Mouse (Mus musculus) ES-E14 (cell line): ENCODE results near the gene Tescl. TPM values are rescaled to one million over a fixed set of nuclear protein-coding genes. Genes with fewer than 3 reads are reported as not detected.

Experiments used
- DNase-seq: peaks from one replicate; pipeline ENCODE4 v3.0.0-alpha.2; 2013; ENCODE audit warnings: low read depth, low spot score
- H3K27ac ChIP-seq: 2 replicates; pipeline ENCODE4 v1.5.1; 2012; ENCODE audit warnings: low read depth, mild to moderate bottlenecking, low read length, moderate library complexity, mixed read lengths; ENCODE audit not compliant: poor library complexity, insufficient read depth, severe bottlenecking
- H3K36me3 ChIP-seq: 2 replicates; pipeline ENCODE4 v1.6.1; 2012; ENCODE audit warnings: mild to moderate bottlenecking, low read length, moderate library complexity, mixed read lengths; ENCODE audit not compliant: control insufficient read depth, poor library complexity, insufficient read depth, severe bottlenecking
- H3K4me1 ChIP-seq, 2 experiments: fragments of 150-350 bp in 1 of 2; sonication (generic) in 1 of 2; 2 replicates each; pipeline ENCODE4 v1.6.1; 2012; ENCODE audit warnings: low read length in 2 of 2, mild to moderate bottlenecking in 1 of 2, mixed read lengths in 1 of 2; ENCODE audit not compliant: control insufficient read depth in 2 of 2, insufficient read depth in 2 of 2, poor library complexity in 1 of 2
- H3K4me3 ChIP-seq, 2 experiments: fragments of 150-350 bp in 1 of 2; sonication (generic) in 1 of 2; 2 replicates each; pipeline ENCODE4 v1.5.1; 2012; ENCODE audit warnings: low read length in 2 of 2, low read depth in 1 of 2, mild to moderate bottlenecking in 1 of 2, mixed read lengths in 1 of 2; ENCODE audit not compliant: insufficient read depth in 1 of 2, poor library complexity in 1 of 2, severe bottlenecking in 1 of 2
- H3K9ac ChIP-seq: 2 replicates; pipeline ENCODE4 v1.6.1; 2012; ENCODE audit warnings: low read depth, mild to moderate bottlenecking, low read length, mixed read lengths; ENCODE audit not compliant: poor library complexity, insufficient read depth, severe bottlenecking
- H3K9me3 ChIP-seq: fragments of 150-350 bp; sonication (generic); 2 replicates; pipeline ENCODE4 v1.6.1; 2012; ENCODE audit warnings: low read depth, mild to moderate bottlenecking, low read length; ENCODE audit not compliant: control insufficient read depth, insufficient read depth
- CHD2 ChIP-seq: IDR thresholded peaks from 2 replicates; pipeline ENCODE4 v1.6.1; 2014; ENCODE audit warnings: mild to moderate bottlenecking, low read depth, low read length, inconsistent platforms
- HCFC1 ChIP-seq: IDR thresholded peaks from 2 replicates; pipeline ENCODE4 v1.6.1; 2012; ENCODE audit warnings: low read length, inconsistent platforms, borderline replicate concordance; ENCODE audit not compliant: insufficient read depth
- MAFK ChIP-seq: IDR thresholded peaks from 2 replicates; pipeline ENCODE4 v1.6.1; 2014; ENCODE audit warnings: mild to moderate bottlenecking, low read depth, low read length, inconsistent platforms; ENCODE audit not compliant: insufficient read depth
- ZC3H11A ChIP-seq: IDR thresholded peaks from 2 replicates; pipeline ENCODE4 v1.6.1; 2012; ENCODE audit warnings: low read depth, mild to moderate bottlenecking, inconsistent platforms, low read length, borderline replicate concordance
- ZNF384 ChIP-seq: IDR thresholded peaks from 2 replicates; pipeline ENCODE4 v1.6.1; 2012; ENCODE audit warnings: low read depth, low read length, inconsistent platforms
- in situ Hi-C, 2 experiments: fragments of 600-800 bp; cut with MboI; formaldehyde crosslinking; loops; one replicate each; pipeline ENCODE4 v1.15.1; 2025; ENCODE audit warnings: low sequenced_read_pairs in 2 of 2, inconsistent platforms in 1 of 2; ENCODE audit not compliant: unreplicated experiment in 2 of 2
- total RNA-seq: library from RNA; depleted of rRNA; stranded (reverse); fragments of 300-350 nt; gene quantifications from 2 replicates; pipeline ENCODE4 v1.2.3, GENCODE M21; 2012

Tescl gene
- total RNA-seq, 1 experiment = 2.4 TPM

DNA sequence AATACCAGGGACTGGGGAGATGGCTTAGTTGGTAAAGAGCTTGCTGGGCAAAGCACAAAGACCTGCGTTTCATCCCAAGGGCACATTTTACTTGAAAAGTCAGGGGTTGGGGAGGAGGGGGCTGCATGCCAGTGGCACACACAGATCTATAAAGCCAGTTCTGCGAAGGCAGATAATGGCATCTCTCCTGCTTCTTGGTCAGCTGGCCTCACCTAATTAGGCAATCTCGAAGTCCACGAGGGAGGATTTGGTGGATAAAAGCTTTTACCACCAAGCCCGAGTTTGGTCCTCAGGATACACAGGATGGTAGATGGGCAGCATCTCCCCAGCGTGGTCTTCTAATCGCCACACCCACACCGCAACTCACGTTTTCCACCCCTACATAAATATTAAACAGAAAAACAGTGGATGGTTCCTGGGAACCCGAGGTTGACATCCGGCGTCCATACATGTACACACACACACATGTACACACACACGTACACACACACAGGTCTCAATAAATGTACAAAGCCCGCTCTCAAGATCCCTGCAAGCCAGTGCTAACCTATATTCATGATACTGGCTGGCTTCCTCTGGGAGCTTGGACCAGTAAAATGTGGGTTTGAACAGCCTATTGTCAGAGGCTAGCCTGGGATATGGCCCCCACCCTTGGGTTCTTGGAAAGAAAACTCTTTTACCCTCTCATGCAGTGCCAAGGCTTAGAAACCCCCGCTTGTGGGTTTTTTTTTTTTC, 36.2 kb downstream of the Tescl start:
- Histone ChIP-seq H3K9me3 (no peaks in the 10 kb centered on the region), H3K36me3 (peaks cover 14% of the 10 kb centered on the region; the same call in 1 of the 2 replicates), H3K4me3 (no peak overlapping the region), H3K4me1 (peaks cover 2% of the 10 kb centered on the region in 2 experiments; a peak in 1 of 4 replicates), H3K9ac (no peak overlapping the region), H3K27ac (no peak overlapping the region)
- in situ Hi-C loops = no loop called here
- TF ChIP-seq ZNF384 (no peak), MAFK (no peak), CHD2 (no peak), HCFC1 (no peak), ZC3H11A (no peak)
- no peak for DNase-seq

DNA sequence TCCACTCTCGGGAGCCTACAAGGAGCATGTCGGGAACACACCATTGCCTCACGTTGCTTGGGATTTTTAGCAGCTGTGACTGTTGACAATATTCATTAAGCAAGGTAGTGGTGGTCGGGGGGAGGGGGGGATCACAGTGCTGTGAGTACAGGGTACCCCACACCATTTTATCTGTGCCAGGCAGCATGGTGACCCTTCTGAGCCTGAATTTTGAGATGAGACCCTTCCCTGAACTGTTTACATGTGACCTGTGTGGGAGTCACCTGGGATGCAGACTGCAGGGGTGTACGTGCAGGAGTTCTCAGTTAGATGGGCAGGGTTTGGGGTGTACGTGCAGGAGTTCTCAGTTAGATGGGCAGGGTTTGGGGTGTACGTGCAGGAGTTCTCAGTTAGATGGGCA, 37.4 kb downstream of the Tescl start:
- in situ Hi-C loops = no loop called here
- no peak for TF ChIP-seq HCFC1
- no peak for TF ChIP-seq MAFK
- no peak for TF ChIP-seq CHD2
- no peak for TF ChIP-seq ZC3H11A
- no peak for TF ChIP-seq ZNF384
- Histone ChIP-seq H3K9me3 (no peaks in the 10 kb centered on the region), H3K36me3 (peaks cover 22% of the 10 kb centered on the region; the same call in 1 of the 2 replicates), H3K4me3 (no peak overlapping the region), H3K9ac (no peak overlapping the region), H3K4me1 (peaks cover 2 to 4% of the 10 kb centered on the region in 2 experiments; a peak in 1 of 4 replicates), H3K27ac (no peak overlapping the region)
- no peak for DNase-seq

DNA sequence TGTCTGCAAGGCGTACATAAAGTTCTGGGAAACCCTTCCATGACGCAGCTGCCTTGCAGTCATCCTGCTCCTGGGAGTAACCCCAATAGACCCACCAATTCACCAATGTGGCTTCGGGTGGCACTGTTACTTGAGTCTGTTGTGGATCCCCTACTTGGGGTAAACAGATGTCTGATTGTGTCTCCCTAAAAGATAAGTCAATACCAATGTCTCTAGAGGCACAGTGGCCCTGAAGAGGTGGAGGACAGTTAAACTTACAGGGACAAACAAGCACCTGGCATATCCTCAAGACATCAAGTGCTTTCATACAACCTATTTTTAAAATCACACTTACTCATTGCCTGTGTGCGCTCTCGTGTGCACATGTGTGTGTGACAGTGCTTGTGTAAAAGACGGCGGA, 38.4 kb downstream of the Tescl start:
- H3K9ac ChIP-seq = no peak overlapping the region
- in situ Hi-C loops = no loop called here
- H3K27ac ChIP-seq = no peak overlapping the region
- no peaks in the 10 kb centered on the region for H3K9me3 ChIP-seq
- H3K4me3 ChIP-seq = no peak overlapping the region
- no peak for DNase-seq
- H3K36me3 ChIP-seq = peaks cover 26% of the 10 kb centered on the region; the same call in 1 of the 2 replicates
- peaks cover 2 to 4% of the 10 kb centered on the region in 2 experiments; a peak in 1 of 4 replicates for H3K4me1 ChIP-seq
- no peak for TF ChIP-seq HCFC1
- no peak for TF ChIP-seq ZNF384
- no peak for TF ChIP-seq MAFK
- no peak for TF ChIP-seq ZC3H11A

DNA sequence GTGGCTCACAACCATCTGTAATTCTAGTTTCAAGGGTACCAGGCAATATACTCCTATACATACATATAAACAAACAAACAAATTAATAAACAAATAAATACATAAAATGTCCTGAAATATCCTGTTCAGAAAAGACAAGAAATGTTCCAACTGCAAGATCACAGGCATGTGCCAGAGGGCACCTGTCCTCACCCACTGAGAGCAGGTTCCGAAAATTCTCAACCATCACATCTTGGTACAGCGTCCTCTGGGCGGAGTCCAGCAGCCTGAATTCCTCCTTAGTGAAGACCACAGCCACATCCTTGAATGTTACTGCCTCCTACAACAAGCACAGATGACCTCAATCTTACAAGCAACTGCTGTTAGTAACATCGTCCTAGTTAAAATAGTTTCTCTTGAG, 39.0 kb downstream of the Tescl start:
- TF ChIP-seq CHD2 (no peak), HCFC1 (no peak), ZC3H11A (no peak), ZNF384 (no peak), MAFK (no peak)
- Histone ChIP-seq H3K36me3 (peaks cover 29% of the 10 kb centered on the region; the same call in 1 of the 2 replicates), H3K4me1 (peaks cover 0 to 5% of the 10 kb centered on the region in 2 experiments; a peak in 1 of 4 replicates), H3K9me3 (no peaks in the 10 kb centered on the region), H3K9ac (no peak overlapping the region), H3K4me3 (no peak overlapping the region), H3K27ac (no peak overlapping the region)
- no peak for DNase-seq
- in situ Hi-C loops = no loop called here
